Mouse (Mus musculus) gastrocnemius, postnatal 36 days (tissue): Measurements from ENCODE around the gene Ip6k2. TPM values are rescaled to one million over a fixed set of nuclear protein-coding genes. Genes with fewer than 3 reads are reported as not detected.

Experiments
- DNase-seq, 2 experiments: peaks; one replicate each; pipeline ENCODE4 v3.0.0; 2022
- intact Hi-C: fragments of 180-260 bp; cut with DNase I; formaldehyde crosslinking; loops from one replicate; pipeline ENCODE4 v1.15.1; 2025
- long read RNA-seq, 2 experiments: library from polyadenylated mRNA; stranded (forward); transcript quantifications; one replicate each; pipeline ENCODE4 v2.0.0; 2021
- total RNA-seq, 2 experiments: library from RNA; stranded (reverse); gene quantifications; 2 replicates each; pipeline ENCODE4 v1.2.3; 2021

The Ip6k2 gene
- total RNA-seq: 10 to 100 TPM in 1 of 2 experiments, 1 to 10 TPM in 1; 9.9 to 14.5 TPM
- long read RNA-seq, experiment 1, partial matches to known transcripts: 3 of 9 reads
- long read RNA-seq, experiment 1, other reads (novel, unspliced or antisense): 4 of 9 reads
- long read RNA-seq, experiment 2, partial matches to known transcripts: 2 of 9 reads
- long read RNA-seq, experiment 2, other reads (novel, unspliced or antisense): 6 of 9 reads

- intact Hi-C loops: no loop called here
- peak; percentile 90 to 93 for DNase-seq
Observed at GRCm38 (mm10) chr9:108783548-108784463, at the start of gene Ip6k2. Gene Ip6k2 (plus strand): TSS chr9:108783796.

- intact Hi-C loops: no loop called here
- no peak for DNase-seq
Observed at GRCm38 (mm10) chr9:108734626-108735025, 49.0 kb upstream of the Ip6k2 start.

DNA sequence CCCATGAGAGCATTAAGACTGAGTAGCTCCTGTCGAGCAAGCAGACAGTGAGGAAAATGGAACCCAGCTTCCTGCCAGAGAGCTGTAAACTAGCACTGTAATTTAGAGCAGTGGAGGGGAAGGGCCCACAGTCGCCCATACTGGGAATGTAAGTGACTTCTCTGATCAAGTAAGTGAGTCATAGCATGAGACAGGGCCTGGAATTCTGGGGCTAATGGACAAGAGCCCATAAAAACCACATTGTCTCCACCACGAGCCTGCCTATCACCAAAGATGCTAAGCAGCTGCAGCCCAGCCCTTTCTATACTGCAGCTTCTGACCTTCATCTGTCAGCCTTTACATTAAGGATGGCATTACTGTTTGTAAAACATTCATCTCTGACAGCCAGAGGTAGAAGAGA, 44.4 kb upstream of the Ip6k2 start:
- no peak for DNase-seq
- intact Hi-C loops: no loop called here

GRCm38 (mm10) chr9:108740062-108740461, 43.5 kb upstream of the Ip6k2 start:
- no peak for DNase-seq
- intact Hi-C loops: no loop called here

DNA sequence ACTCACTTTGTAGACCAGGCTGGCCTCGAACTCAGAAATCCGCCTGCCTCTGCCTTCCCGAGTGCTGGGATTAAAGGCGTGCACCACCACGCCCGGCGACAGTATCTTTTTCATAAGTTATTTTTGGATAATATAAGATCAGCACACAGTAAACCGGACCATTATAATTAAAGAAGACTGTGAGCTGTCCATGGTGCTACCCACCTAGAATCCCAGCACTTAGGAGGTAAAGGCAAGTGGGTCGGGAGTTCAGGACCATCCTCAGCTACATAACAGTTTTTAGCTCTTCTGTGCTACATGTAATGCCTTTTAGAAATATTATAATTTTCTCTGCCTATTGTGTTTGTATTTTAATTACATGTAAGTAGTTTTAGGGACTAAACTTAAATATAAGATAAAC, 41.5 kb upstream of the Ip6k2 start:
- DNase-seq: no peak
- intact Hi-C loops: no loop called here

DNA sequence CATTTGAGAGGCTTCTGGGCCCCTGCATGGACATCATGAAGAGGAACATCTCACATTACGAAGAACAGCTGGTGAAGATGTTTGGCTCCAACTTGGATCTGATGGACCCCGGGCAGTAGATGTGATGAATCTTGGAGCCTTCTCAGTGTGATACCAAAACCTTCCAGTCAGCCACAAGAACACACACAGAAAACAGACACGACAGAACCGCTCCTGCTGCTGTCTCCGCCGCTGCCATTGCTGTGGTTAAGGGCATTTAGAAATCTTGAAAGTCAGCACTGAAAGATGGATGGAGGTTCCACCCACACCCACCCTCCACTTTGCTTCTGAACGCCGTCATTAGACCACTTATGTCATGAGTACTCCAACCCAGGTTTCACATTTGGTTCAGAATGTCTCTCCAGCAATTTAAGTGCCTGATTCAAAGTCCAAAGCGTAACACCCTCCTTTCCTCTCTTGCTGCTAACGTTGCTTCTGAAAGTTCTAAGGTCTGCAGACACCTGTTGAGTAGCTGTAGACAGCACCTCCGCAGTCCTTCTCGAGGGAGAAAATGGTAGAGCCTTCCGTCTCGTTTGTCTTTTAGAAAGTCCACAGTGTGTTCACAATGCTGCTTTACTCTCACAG, 36.6 kb upstream of the Ip6k2 start:
- intact Hi-C loops: loop anchor here (1.0 kb wide), 1 partner anchor 64 kb away; no protein-coding TSS in a partner anchor
- DNase-seq: no peak

- intact Hi-C loops: no loop called here
- DNase-seq: no peak
Observed at GRCm38 (mm10) chr9:108747694-108748093, 35.9 kb upstream of the Ip6k2 start.

DNA sequence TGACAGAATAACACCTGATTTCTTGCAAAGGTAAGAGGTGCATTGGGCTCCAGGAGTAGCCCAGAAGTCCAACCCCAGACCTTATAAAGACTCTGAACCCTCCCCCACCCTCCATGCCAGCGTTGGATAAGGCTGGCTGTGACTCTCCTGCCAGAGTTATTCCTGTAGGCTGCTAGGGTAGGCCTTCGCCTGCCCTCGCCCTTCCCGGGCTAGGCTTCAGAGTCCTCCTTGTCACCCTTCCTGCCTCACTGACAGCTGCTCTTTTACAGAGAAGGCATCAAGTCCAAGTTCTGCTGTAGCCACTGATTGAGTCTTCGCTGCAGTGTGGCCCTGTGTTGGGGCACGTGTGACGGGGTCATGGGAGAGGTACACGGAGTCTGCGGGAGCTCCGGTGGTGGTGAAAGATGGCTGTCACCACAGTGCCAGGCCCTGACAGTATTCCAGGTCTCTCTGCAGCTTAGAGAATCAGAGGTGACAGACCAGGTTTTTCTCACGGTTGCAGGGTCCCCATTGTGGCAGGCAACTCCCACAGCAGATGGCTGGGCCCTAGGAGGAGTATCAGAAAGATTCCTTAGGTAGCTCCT, 34.9 kb upstream of the Ip6k2 start:
- intact Hi-C loops: no loop called here
- no peak for DNase-seq

DNA sequence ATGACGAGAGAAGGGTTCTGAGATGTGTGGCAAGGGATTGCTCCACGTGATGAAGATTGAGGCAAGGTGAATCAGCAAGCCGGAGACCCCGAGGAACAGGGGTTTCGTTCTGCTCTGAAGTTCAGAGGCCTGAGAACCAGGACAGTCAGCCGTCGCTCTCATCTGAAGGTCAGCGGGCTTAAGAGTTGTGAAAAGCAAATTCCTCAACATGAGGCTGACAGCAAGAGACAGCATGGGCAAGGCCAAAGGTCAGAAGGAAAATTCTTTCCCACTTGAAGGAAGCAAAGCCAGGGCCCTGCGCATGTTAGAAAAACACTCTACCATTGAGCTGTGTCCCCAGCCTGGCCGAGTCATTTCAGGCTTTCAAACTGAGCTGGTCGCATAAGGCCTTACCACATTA, 33.0 kb upstream of the Ip6k2 start:
- intact Hi-C loops: no loop called here
- DNase-seq: no peak

- intact Hi-C loops: no loop called here
- no peak for DNase-seq
Observed at GRCm38 (mm10) chr9:108752142-108752920, 31.3 kb upstream of the Ip6k2 start.

- intact Hi-C loops: no loop called here
Observed at GRCm38 (mm10) chr9:108753326-108753725, 30.3 kb upstream of the Ip6k2 start.

DNA sequence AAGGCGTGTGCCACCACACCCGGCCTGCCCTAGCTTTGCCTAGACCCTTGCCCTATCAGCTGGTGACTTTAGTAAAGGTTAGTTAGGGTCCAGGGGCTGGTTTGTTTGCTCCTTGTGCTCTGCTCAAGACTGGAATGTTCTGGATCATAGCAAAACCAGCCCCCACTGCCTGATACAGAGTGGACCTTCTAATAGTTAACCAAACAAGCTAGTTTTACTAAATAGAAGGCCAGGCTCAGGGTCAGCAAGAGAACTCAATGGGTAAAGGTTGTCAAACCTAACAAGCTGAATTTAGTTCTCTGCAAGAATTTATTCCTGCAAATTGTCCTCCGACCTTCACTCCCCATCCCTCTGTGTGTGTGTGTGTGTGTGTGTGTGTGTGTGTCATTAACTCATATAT, 29.6 kb upstream of the Ip6k2 start:
- intact Hi-C loops: loop anchor here (2.0 kb wide), 1 partner anchor 65 kb away; no protein-coding TSS in a partner anchor
- no peak for DNase-seq

More at GRCm38 (mm10) chr9:108753326-108753725, 30.3 kb upstream of the Ip6k2 start:
- peak; percentile 59 to 60 for DNase-seq

DNA sequence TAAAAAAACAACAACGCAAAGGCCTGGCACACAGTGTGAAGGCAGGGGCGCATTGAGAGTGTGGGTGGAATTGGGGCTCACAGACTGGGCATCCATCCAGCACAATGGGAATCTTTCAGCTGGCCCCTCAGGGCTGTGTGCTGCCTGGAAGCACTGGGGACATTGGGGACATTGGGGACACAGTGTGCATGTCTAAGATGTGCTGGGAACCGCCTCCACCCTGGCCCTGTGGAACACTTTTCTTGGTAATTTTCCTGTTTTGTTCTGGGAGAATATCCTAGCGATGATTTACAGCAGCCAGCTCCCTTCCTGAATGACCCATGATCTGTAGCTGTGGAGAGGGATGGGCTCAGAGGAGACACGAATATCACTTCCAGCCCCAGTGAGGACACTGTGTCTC, 29.2 kb upstream of the Ip6k2 start:
- intact Hi-C loops: loop anchor here (2.0 kb wide), 1 partner anchor 64 kb away; no protein-coding TSS in a partner anchor
- DNase-seq: no peak

DNA sequence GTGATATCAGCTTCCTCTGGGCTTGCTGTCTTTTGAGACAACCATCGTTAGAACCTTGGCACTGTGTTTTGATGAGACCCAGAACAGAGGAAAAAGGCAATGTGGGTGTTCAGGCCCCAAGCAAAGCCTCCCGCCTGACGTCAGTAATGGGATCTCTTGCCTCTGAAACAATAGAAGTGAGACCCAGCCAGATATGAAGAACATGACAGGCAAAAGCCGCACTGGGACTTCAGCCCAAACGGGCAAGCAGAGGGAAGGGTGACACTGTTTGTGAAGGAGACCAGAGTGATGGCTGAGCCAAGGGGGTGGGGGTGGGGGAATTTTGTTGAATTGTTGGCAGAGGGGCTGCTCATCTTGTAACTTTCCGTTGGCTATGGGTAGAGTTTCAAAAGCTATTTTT, 26.2 kb upstream of the Ip6k2 start:
- no peak for DNase-seq
- intact Hi-C loops: no loop called here

DNA sequence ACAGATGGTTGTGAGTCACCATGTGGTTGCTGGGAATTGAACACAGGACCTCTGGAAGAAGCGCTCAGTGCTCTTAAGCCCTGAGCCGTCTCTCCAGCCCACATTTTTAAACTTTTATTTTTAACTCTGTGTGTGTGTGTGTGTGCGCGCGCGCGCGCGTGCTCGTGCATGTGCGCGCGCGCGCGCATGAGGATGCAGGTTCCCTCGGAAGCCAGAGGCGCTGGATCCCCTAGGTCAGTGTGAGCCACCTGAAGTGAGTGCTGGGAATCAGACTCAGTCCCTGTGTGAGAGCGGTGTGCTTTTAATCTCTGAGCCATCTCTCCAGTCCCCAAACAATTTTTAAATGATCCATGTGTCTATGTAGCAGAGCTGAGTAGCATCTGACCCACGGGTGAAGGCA, 24.5 kb upstream of the Ip6k2 start:
- intact Hi-C loops: no loop called here
- no peak for DNase-seq

- DNase-seq: peak in 1 of 2 experiments; percentile 24
- intact Hi-C loops: no loop called here
Observed at GRCm38 (mm10) chr9:108759805-108760204, 23.8 kb upstream of the Ip6k2 start.

DNA sequence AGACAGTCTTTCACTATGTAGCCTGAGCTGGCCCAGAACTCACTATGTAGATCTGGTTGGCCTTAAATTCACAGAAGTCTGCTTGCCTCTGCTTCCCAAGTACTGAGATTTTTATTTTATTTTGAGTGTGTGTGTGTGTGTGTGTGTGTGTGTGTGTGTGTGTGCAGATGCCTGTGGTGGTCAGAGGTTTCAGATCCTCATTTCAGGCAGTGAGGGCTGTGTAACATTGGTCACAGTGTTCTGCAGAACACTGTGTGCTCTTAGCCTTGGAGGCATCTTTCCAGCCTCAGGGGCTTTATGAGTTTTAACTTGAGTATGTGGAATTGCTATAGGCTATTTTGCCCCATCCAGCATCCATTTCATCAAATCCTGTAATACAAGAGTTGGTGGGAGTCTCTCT, 22.0 kb upstream of the Ip6k2 start:
- DNase-seq: no peak
- intact Hi-C loops: no loop called here

DNA sequence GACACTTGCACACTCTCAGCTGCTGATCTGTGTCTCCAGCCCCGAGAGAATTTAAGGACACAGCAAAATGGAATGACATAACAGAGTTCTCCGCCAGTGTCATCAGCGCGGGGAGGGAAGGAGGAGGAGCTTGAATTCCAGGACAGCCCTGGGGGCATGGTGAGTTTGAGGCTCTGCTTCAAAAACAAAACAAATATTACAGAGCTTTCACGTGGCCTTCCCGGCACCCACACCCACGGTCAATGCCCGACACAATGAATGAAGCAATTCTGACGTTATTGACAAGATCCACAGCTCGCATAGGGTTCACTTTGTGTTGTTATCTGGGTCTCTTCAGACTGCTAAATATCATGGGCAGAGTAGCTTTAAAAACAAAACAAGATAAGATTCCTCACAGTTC, 18.6 kb upstream of the Ip6k2 start:
- intact Hi-C loops: no loop called here
- no peak for DNase-seq

GRCm38 (mm10) chr9:108776614-108777013, 7.0 kb upstream of the Ip6k2 start:
- intact Hi-C loops: no loop called here
- no peak for DNase-seq

DNA sequence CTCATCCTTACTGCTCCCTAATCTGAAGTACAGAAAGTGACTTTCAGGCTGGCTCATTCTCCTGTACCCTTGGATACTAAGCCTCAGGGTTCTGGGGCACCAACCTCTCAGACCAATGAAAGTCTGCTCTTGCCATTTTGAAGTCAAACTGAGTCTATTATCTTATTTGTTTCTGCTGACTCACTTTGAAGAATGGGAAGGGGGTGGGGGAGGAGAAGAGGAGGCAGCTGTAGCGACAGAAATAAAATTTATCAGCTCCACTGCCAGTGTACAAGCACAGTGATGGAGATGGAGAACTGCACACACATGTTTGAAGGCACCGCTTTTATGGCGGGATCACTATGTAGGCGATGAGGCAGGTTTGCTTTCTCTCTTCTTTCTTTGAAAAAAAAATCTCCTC, 6.3 kb upstream of the Ip6k2 start:
- no peak for DNase-seq
- intact Hi-C loops: no loop called here
